Mouse (Mus musculus): ENCODE results near the gene Lrat.

Lrat gene

GRCm38 (mm10) chr3:82903613-82904205 is at the start of gene Lrat:
Gene Lrat, minus strand, starts transcription at chr3:82903973.
- peak; percentile 2 for DNase-seq

GRCm38 (mm10) chr3:82952173-82952962 is 48.6 kb upstream of the Lrat start:
- DNase-seq, result no peak

GRCm38 (mm10) chr3:82950639-82951038 is 46.9 kb upstream of the Lrat start:
- no peak for DNase-seq

GRCm38 (mm10) chr3:82950208-82950607 is 46.4 kb upstream of the Lrat start:
- DNase-seq, result no peak

- no peak for DNase-seq
Observed at GRCm38 (mm10) chr3:82946375-82947107, 42.8 kb upstream of the Lrat start.

GRCm38 (mm10) chr3:82927917-82928316 is 24.1 kb upstream of the Lrat start:
- no peak for DNase-seq

GRCm38 (mm10) chr3:82915632-82916031 is 11.9 kb upstream of the Lrat start:
- no peak for DNase-seq

GRCm38 (mm10) chr3:82908671-82909070 is 4.9 kb upstream of the Lrat start:
- no peak for DNase-seq

GRCm38 (mm10) chr3:82904211-82904908 is 587 bp upstream of the Lrat start:
- DNase-seq, result peak; percentile 6

- no peak for DNase-seq
Observed at GRCm38 (mm10) chr3:82902757-82903612, 788 bp downstream of the Lrat start.

GRCm38 (mm10) chr3:82888842-82889241 is 14.9 kb downstream of the Lrat start:
- DNase-seq, result no peak

- no peak for DNase-seq
Observed at GRCm38 (mm10) chr3:82877258-82877657, 26.5 kb downstream of the Lrat start.

- DNase-seq, result peak; percentile 82
Observed at GRCm38 (mm10) chr3:82876372-82876739, 27.4 kb downstream of the Lrat start, which contains the start of gene Rbm46. Gene Rbm46, minus strand, starts transcription at chr3:82876483.

GRCm38 (mm10) chr3:82875671-82876371 is 28.0 kb downstream of the Lrat start:
- no peak for DNase-seq

- DNase-seq, result peak; percentile 55
Observed at GRCm38 (mm10) chr3:82857414-82858077, 46.2 kb downstream of the Lrat start.

Data from right cerebral cortex, postnatal 4 days (tissue).